Mouse (Mus musculus): ENCODE measurements at regions not wholly inside any gene's neighbourhood (a gene's known extent, or its start where the extent isn't known, plus 50 kb on each side); places are given as distances from the start of the nearest gene placed in this dataset.

GRCm38 (mm10) chr1:151107401-151107800 lies 74.9 kb upstream of the Gm47985 start:
- Histone ChIP-seq H3K4me1 (0 out of 2 replicates have a peak, but pooled peaks cover 4% of the 10 kb centered on the region), H3K36me3 (replicated peaks) (no peaks in the 10 kb centered on the region), H3K27ac (no peak overlapping the region), H3K4me2 (no peak overlapping the region), H3K27me3 (no peaks in the 10 kb centered on the region), H3K9ac (no peak overlapping the region), H3K4me3 (replicated peaks) (no peak overlapping the region), H3K9me3 (no peaks in the 10 kb centered on the region)
- 78% methylated on average over 3 of the region's 3 CpGs for WGBS
- ATAC-seq (ENCODE audit: low FRiP score) = no peak

- H3K9me3 ChIP-seq = no peaks in the 10 kb centered on the region
- H3K4me3 ChIP-seq (replicated peaks) = no peak overlapping the region
- no peak for ATAC-seq (ENCODE audit: low FRiP score)
- H3K4me2 ChIP-seq = no peak overlapping the region
- 90% methylated on average over 2 of the region's 2 CpGs for WGBS
- H3K4me1 ChIP-seq = 0 out of 2 replicates have a peak, but pooled peaks cover 6% of the 10 kb centered on the region
- no peak overlapping the region for H3K27ac ChIP-seq
- H3K36me3 ChIP-seq (replicated peaks) = no peaks in the 10 kb centered on the region
- H3K27me3 ChIP-seq = no peaks in the 10 kb centered on the region
- H3K9ac ChIP-seq = no peak overlapping the region
These were observed 73.0 kb upstream of the Gm47985 start for GRCm38 (mm10) chr1:151109333-151109732.

- H3K4me2 ChIP-seq = no peak overlapping the region
- H3K9me3 ChIP-seq = no peaks in the 10 kb centered on the region
- no peak overlapping the region for H3K4me3 ChIP-seq (replicated peaks)
- H3K27ac ChIP-seq = no peak overlapping the region
- 72% methylated on average over 4 of the region's 4 CpGs for WGBS
- H3K27me3 ChIP-seq = no peaks in the 10 kb centered on the region
- no peak overlapping the region for H3K9ac ChIP-seq
- ATAC-seq (ENCODE audit: low FRiP score) = no peak
- no peaks in the 10 kb centered on the region for H3K36me3 ChIP-seq (replicated peaks)
- H3K4me1 ChIP-seq = 0 out of 2 replicates have a peak, but pooled peaks cover 6% of the 10 kb centered on the region
These were observed 71.9 kb upstream of the Gm47985 start for GRCm38 (mm10) chr1:151110412-151110811.

- no peak overlapping the region for H3K4me2 ChIP-seq
- no peaks in the 10 kb centered on the region for H3K9me3 ChIP-seq
- ATAC-seq (ENCODE audit: low FRiP score) = no peak
- H3K27me3 ChIP-seq = no peaks in the 10 kb centered on the region
- 77% methylated on average over 6 of the region's 6 CpGs for WGBS
- no peak overlapping the region for H3K4me3 ChIP-seq (replicated peaks)
- H3K36me3 ChIP-seq (replicated peaks) = no peaks in the 10 kb centered on the region
- no peak overlapping the region for H3K9ac ChIP-seq
- 0 out of 2 replicates have a peak, but pooled peaks cover 6% of the 10 kb centered on the region for H3K4me1 ChIP-seq
- H3K27ac ChIP-seq = no peak overlapping the region
These were observed 70.7 kb upstream of the Gm47985 start for GRCm38 (mm10) chr1:151111683-151112082.

GRCm38 (mm10) chr1:151112390-151112789 lies 69.9 kb upstream of the Gm47985 start:
- no peaks in the 10 kb centered on the region for H3K27me3 ChIP-seq
- no peak overlapping the region for H3K27ac ChIP-seq
- H3K4me2 ChIP-seq = no peak overlapping the region
- no peaks in the 10 kb centered on the region for H3K36me3 ChIP-seq (replicated peaks)
- no peak overlapping the region for H3K4me3 ChIP-seq (replicated peaks)
- no peak overlapping the region for H3K9ac ChIP-seq
- ATAC-seq (ENCODE audit: low FRiP score) = no peak
- 0 out of 2 replicates have a peak, but pooled peaks cover 6% of the 10 kb centered on the region for H3K4me1 ChIP-seq
- H3K9me3 ChIP-seq = no peaks in the 10 kb centered on the region
- WGBS = 48% methylated on average over 2 of the region's 2 CpGs

- no peaks in the 10 kb centered on the region for H3K9me3 ChIP-seq
- H3K4me1 ChIP-seq = 0 out of 2 replicates have a peak, but pooled peaks cover 6% of the 10 kb centered on the region
- no peak overlapping the region for H3K4me3 ChIP-seq (replicated peaks)
- no peak overlapping the region for H3K27ac ChIP-seq
- ATAC-seq (ENCODE audit: low FRiP score) = no peak
- 86% methylated on average over 2 of the region's 2 CpGs for WGBS
- H3K36me3 ChIP-seq (replicated peaks) = no peaks in the 10 kb centered on the region
- H3K9ac ChIP-seq = no peak overlapping the region
- H3K4me2 ChIP-seq = no peak overlapping the region
- H3K27me3 ChIP-seq = no peaks in the 10 kb centered on the region
These were observed 69.1 kb upstream of the Gm47985 start for GRCm38 (mm10) chr1:151113199-151113598.

GRCm38 (mm10) chr1:151118530-151118929 lies 63.8 kb upstream of the Gm47985 start:
- H3K4me1 ChIP-seq = no peaks in the 10 kb centered on the region
- 62% methylated on average over 4 of the region's 4 CpGs for WGBS
- no peak for ATAC-seq (ENCODE audit: low FRiP score)
- no peak overlapping the region for H3K27ac ChIP-seq
- H3K4me3 ChIP-seq (replicated peaks) = no peak overlapping the region
- H3K4me2 ChIP-seq = no peak overlapping the region
- no peak overlapping the region for H3K9ac ChIP-seq
- H3K9me3 ChIP-seq = no peaks in the 10 kb centered on the region
- H3K36me3 ChIP-seq (replicated peaks) = no peaks in the 10 kb centered on the region
- H3K27me3 ChIP-seq = no peaks in the 10 kb centered on the region

- 88% methylated on average over 4 of the region's 4 CpGs for WGBS
- Histone ChIP-seq H3K9me3 (no peaks in the 10 kb centered on the region), H3K27me3 (no peaks in the 10 kb centered on the region), H3K4me2 (no peak overlapping the region), H3K9ac (no peak overlapping the region), H3K36me3 (replicated peaks) (no peaks in the 10 kb centered on the region), H3K4me1 (no peaks in the 10 kb centered on the region), H3K4me3 (replicated peaks) (no peak overlapping the region), H3K27ac (no peak overlapping the region)
- ATAC-seq (ENCODE audit: low FRiP score) = no peak
These were observed 63.4 kb upstream of the Gm47985 start for GRCm38 (mm10) chr1:151118982-151119381.

- H3K4me1 ChIP-seq = no peaks in the 10 kb centered on the region
- no peak overlapping the region for H3K4me3 ChIP-seq (replicated peaks)
- H3K27ac ChIP-seq = no peak overlapping the region
- no peak overlapping the region for H3K9ac ChIP-seq
- WGBS = 92% methylated on average over 7 of the region's 7 CpGs
- ATAC-seq (ENCODE audit: low FRiP score) = no peak
- no peaks in the 10 kb centered on the region for H3K36me3 ChIP-seq (replicated peaks)
- no peaks in the 10 kb centered on the region for H3K9me3 ChIP-seq
- no peak overlapping the region for H3K4me2 ChIP-seq
- no peaks in the 10 kb centered on the region for H3K27me3 ChIP-seq
These were observed 62.8 kb upstream of the Gm47985 start for GRCm38 (mm10) chr1:151119566-151119965.

GRCm38 (mm10) chr1:151121686-151122085 lies 60.7 kb upstream of the Gm47985 start:
- Histone ChIP-seq H3K4me1 (no peaks in the 10 kb centered on the region), H3K4me2 (no peak overlapping the region), H3K27me3 (no peaks in the 10 kb centered on the region), H3K9me3 (no peaks in the 10 kb centered on the region), H3K27ac (no peak overlapping the region), H3K9ac (no peak overlapping the region), H3K4me3 (replicated peaks) (no peak overlapping the region), H3K36me3 (replicated peaks) (no peaks in the 10 kb centered on the region)
- 97% methylated on average over 2 of the region's 2 CpGs for WGBS
- no peak for ATAC-seq (ENCODE audit: low FRiP score)

GRCm38 (mm10) chr1:151123964-151124363 lies 58.4 kb upstream of the Gm47985 start:
- 95% methylated on average over 7 of the region's 7 CpGs for WGBS
- no peak overlapping the region for H3K27ac ChIP-seq
- H3K36me3 ChIP-seq (replicated peaks) = no peaks in the 10 kb centered on the region
- H3K27me3 ChIP-seq = no peaks in the 10 kb centered on the region
- H3K4me2 ChIP-seq = no peak overlapping the region
- H3K4me3 ChIP-seq (replicated peaks) = no peak overlapping the region
- H3K9me3 ChIP-seq = no peaks in the 10 kb centered on the region
- no peak for ATAC-seq (ENCODE audit: low FRiP score)
- H3K9ac ChIP-seq = no peak overlapping the region
- no peaks in the 10 kb centered on the region for H3K4me1 ChIP-seq

- Histone ChIP-seq H3K4me1 (no peaks in the 10 kb centered on the region), H3K4me3 (replicated peaks) (no peak overlapping the region), H3K27me3 (no peaks in the 10 kb centered on the region), H3K4me2 (no peak overlapping the region), H3K9me3 (no peaks in the 10 kb centered on the region), H3K9ac (no peak overlapping the region), H3K27ac (no peak overlapping the region), H3K36me3 (replicated peaks) (no peaks in the 10 kb centered on the region)
- WGBS = 87% methylated on average over 9 of the region's 9 CpGs
- ATAC-seq (ENCODE audit: low FRiP score) = no peak
These were observed 57.2 kb upstream of the Gm47985 start for GRCm38 (mm10) chr1:151125028-151125659.

GRCm38 (mm10) chr1:151125764-151126485 lies 56.4 kb upstream of the Gm47985 start:
- 80% methylated on average over 3 of the region's 3 CpGs for WGBS
- Histone ChIP-seq H3K27me3 (no peaks in the 10 kb centered on the region), H3K4me2 (no peak overlapping the region), H3K9ac (no peak overlapping the region), H3K4me1 (no peaks in the 10 kb centered on the region), H3K36me3 (replicated peaks) (no peaks in the 10 kb centered on the region), H3K4me3 (replicated peaks) (no peak overlapping the region), H3K27ac (no peak overlapping the region), H3K9me3 (no peaks in the 10 kb centered on the region)
- no peak for ATAC-seq (ENCODE audit: low FRiP score)

Measured in forebrain, embryonic 12.5 days (tissue).